Mouse (Mus musculus) limb, embryonic 10.5 days (tissue): ENCODE results near the gene Whamm. TPM values are rescaled to one million over a fixed set of nuclear protein-coding genes. Genes with fewer than 3 reads are reported as not detected.

Source experiments
- DNase-seq: peaks from one replicate; pipeline ENCODE4 v3.0.0-alpha.2; 2017; ENCODE audit warnings: low spot score
- H3K27ac ChIP-seq: fragments of 300-500 bp; sonication (generic); 2 replicates; pipeline ENCODE4 v1.5.1; 2016; ENCODE audit warnings: mild to moderate bottlenecking
- H3K27me3 ChIP-seq: fragments of 300-500 bp; sonication (generic); 2 replicates; pipeline ENCODE4 v1.6.1; 2016; ENCODE audit warnings: low read depth, mild to moderate bottlenecking; ENCODE audit not compliant: poor library complexity, severe bottlenecking
- H3K36me3 ChIP-seq: fragments of 300-500 bp; sonication (generic); 2 replicates; pipeline ENCODE4 v1.6.1; 2016; ENCODE audit warnings: mild to moderate bottlenecking, moderate library complexity
- H3K4me1 ChIP-seq: fragments of 300-500 bp; sonication (generic); 2 replicates; pipeline ENCODE4 v1.6.1; 2016
- H3K4me3 ChIP-seq: fragments of 300-500 bp; sonication (generic); 2 replicates; pipeline ENCODE4 v1.5.1; 2016; ENCODE audit warnings: mild to moderate bottlenecking, moderate library complexity
- H3K9me3 ChIP-seq: fragments of 300-500 bp; sonication (generic); replicated peaks from 2 replicates; pipeline ENCODE4 v1.6.1; 2016; ENCODE audit warnings: mild to moderate bottlenecking
- WGBS: fragments of 180-500 bp; shearing (Covaris S2); methylation state at CpG from one replicate; pipeline ENCODE4 v1.1.7; 2016; 5-methylcytosine and 5-hydroxymethylcytosine counted together
- microRNA counts: library from miRNA; unstranded; fragments of <30 nt; microRNA quantifications from one replicate; lab custom pipeline; 2017
- polyA plus RNA-seq: library from polyadenylated mRNA; unstranded; fragments of >200 nt; fragmentation: Nextera tagmentation; extraction: Ambion mirVana; gene quantifications from 2 replicates; pipeline ENCODE4 v1.2.1, GENCODE M21; 2016

Whamm gene
- polyA plus RNA-seq, 1 experiment from 2014 or later: 2.6 TPM

- Histone ChIP-seq H3K36me3 (peaks cover 10% of the 10 kb centered on the region; the same call in 1 of the 2 replicates), H3K4me1 (no peaks in the 10 kb centered on the region), H3K27me3 (no peaks in the 10 kb centered on the region), H3K4me3 (no peak overlapping the region), H3K9me3 (no peaks in the 10 kb centered on the region), H3K27ac (no peak overlapping the region)
- WGBS: 87% methylated on average over 9 of the region's 9 CpGs
- no peak for DNase-seq
Measured at GRCm38 (mm10) chr7:81615031-81615430, 44.0 kb downstream of the Whamm start.

GRCm38 (mm10) chr7:81622793-81623192 is 51.7 kb downstream of the Whamm start:
- Histone ChIP-seq H3K9me3 (no peaks in the 10 kb centered on the region), H3K27me3 (no peaks in the 10 kb centered on the region), H3K36me3 (no peaks in the 10 kb centered on the region), H3K4me1 (peaks cover 4% of the 10 kb centered on the region; the same call in 1 of the 2 replicates), H3K4me3 (no peak overlapping the region), H3K27ac (no peak overlapping the region)
- no peak for DNase-seq
- 84% methylated on average over 4 of the region's 4 CpGs for WGBS

- H3K27me3 ChIP-seq: no peaks in the 10 kb centered on the region
- no peak overlapping the region for H3K4me3 ChIP-seq
- H3K27ac ChIP-seq: no peak overlapping the region
- H3K4me1 ChIP-seq: peaks cover 4% of the 10 kb centered on the region; the same call in 1 of the 2 replicates
- H3K9me3 ChIP-seq: no peaks in the 10 kb centered on the region
- 92% methylated on average over 6 of the region's 6 CpGs for WGBS
- no peaks in the 10 kb centered on the region for H3K36me3 ChIP-seq
- DNase-seq: no peak
Measured at GRCm38 (mm10) chr7:81623767-81624166, 52.7 kb downstream of the Whamm start.

- peaks cover 4% of the 10 kb centered on the region; the same call in 1 of the 2 replicates for H3K4me1 ChIP-seq
- peaks cover 3% of the 10 kb centered on the region; the same call in 1 of the 2 replicates for H3K36me3 ChIP-seq
- no peaks in the 10 kb centered on the region for H3K9me3 ChIP-seq
- no peak overlapping the region for H3K4me3 ChIP-seq
- H3K27me3 ChIP-seq: no peaks in the 10 kb centered on the region
- 87% methylated on average over 2 of the region's 2 CpGs for WGBS
- H3K27ac ChIP-seq: no peak overlapping the region
- DNase-seq: no peak
Measured at GRCm38 (mm10) chr7:81626460-81626859, 55.4 kb downstream of the Whamm start.

- Histone ChIP-seq H3K36me3 (peaks cover 9% of the 10 kb centered on the region; the same call in 1 of the 2 replicates), H3K4me1 (no peaks in the 10 kb centered on the region), H3K9me3 (no peaks in the 10 kb centered on the region), H3K27ac (no peak overlapping the region), H3K4me3 (no peak overlapping the region), H3K27me3 (no peaks in the 10 kb centered on the region)
- no peak for DNase-seq
- WGBS: 85% methylated on average over 8 of the region's 8 CpGs
Measured at GRCm38 (mm10) chr7:81631261-81631660, 60.2 kb downstream of the Whamm start.

GRCm38 (mm10) chr7:81632586-81632985 is 61.5 kb downstream of the Whamm start:
- no peak for DNase-seq
- whole genome bisulfite sequencing: 83% methylated on average over 6 of the region's 6 CpGs

GRCm38 (mm10) chr7:81641101-81641500 is 70.0 kb downstream of the Whamm start:
- Histone ChIP-seq H3K27me3 (0 out of 2 replicates have a peak, but pooled peaks cover 6% of the 10 kb centered on the region), H3K4me1 (no peaks in the 10 kb centered on the region; the same call in 1 of the 2 replicates), H3K27ac (no peak overlapping the region), H3K4me3 (no peak overlapping the region), H3K36me3 (no peaks in the 10 kb centered on the region), H3K9me3 (no peaks in the 10 kb centered on the region)
- 82% methylated on average over 6 of the region's 6 CpGs for WGBS
- DNase-seq: no peak

More at GRCm38 (mm10) chr7:81632586-81632985, 61.5 kb downstream of the Whamm start:
- H3K4me3 ChIP-seq: no peak overlapping the region
- no peaks in the 10 kb centered on the region for H3K4me1 ChIP-seq
- H3K27ac ChIP-seq: no peak overlapping the region
- H3K27me3 ChIP-seq: no peaks in the 10 kb centered on the region
- peaks cover 9% of the 10 kb centered on the region; the same call in 1 of the 2 replicates for H3K36me3 ChIP-seq
- no peaks in the 10 kb centered on the region for H3K9me3 ChIP-seq

GRCm38 (mm10) chr7:81644551-81645235 is 73.6 kb downstream of the Whamm start:
- Histone ChIP-seq H3K27ac (no peak overlapping the region), H3K4me1 (peaks cover 13% of the 10 kb centered on the region), H3K4me3 (no peak overlapping the region), H3K27me3 (0 out of 2 replicates have a peak, but pooled peaks cover 6% of the 10 kb centered on the region), H3K9me3 (no peaks in the 10 kb centered on the region), H3K36me3 (no peaks in the 10 kb centered on the region)
- 74% methylated on average over 7 of the region's 7 CpGs for WGBS
- DNase-seq: no peak

MicroRNAs within 50 kb of the gene (microRNA counts, 519-probe panel; counts per million panel counts)
- microRNA mmu-miR-1839-3p (lab: Ali Mortazavi, UCI) (684 counts per million, percentile 72 among the panel's probes with 10 or more counts), microRNA mmu-miR-1839-5p (lab: Ali Mortazavi, UCI) (684 counts per million, percentile 72 among the panel's probes with 10 or more counts)

Other genes with a start within 250 kb of the Whamm start
- gene Rps17, start 226.0 kb upstream of the Whamm start, polyA plus RNA-seq: 1,200 and 1,332 TPM in 2 replicates
- gene Cpeb1, start 115.8 kb upstream of the Whamm start, polyA plus RNA-seq: 0.08 TPM in 1 of 2 replicates, not detected in the other
- gene Ap3b2, start 77.3 kb upstream of the Whamm start, polyA plus RNA-seq: 0.08 and 0.10 TPM in 2 replicates
- not detected in 2 replicates for gene BC048679, start 73.0 kb upstream of the Whamm start, polyA plus RNA-seq
- 0.08 and 0.15 TPM in 2 replicates for gene Fsd2, start 4.3 kb upstream of the Whamm start, polyA plus RNA-seq
- gene Homer2, start 136.3 kb downstream of the Whamm start, polyA plus RNA-seq: 14.3 and 23.3 TPM in 2 replicates
- gene Ramac, start 191.7 kb downstream of the Whamm start, polyA plus RNA-seq: 111 TPM in 2 replicates
- gene 3110040N11Rik, start 218.2 kb downstream of the Whamm start, polyA plus RNA-seq: 50.7 and 53.3 TPM in 2 replicates